Mouse (Mus musculus) testis, adult 2 months (tissue): ENCODE data around the gene Hs3st5. TPM values are rescaled to one million over a fixed set of nuclear protein-coding genes. Genes with fewer than 3 reads are reported as not detected.
A peak's percentile ranks its signal among the peaks of the same experiment; 100 is the strongest.

ENCODE experiments used
- H3K27ac ChIP-seq: fragments of 200-500 bp; 2 replicates; pipeline ENCODE4 v1.5.1; 2012; ENCODE audit warnings: low read depth, low read length; ENCODE audit not compliant: control insufficient read depth, insufficient read depth
- H3K27me3 ChIP-seq: fragments of 200-500 bp; 2 replicates; pipeline ENCODE4 v1.6.1; 2012; ENCODE audit warnings: mild to moderate bottlenecking, low read length, moderate library complexity; ENCODE audit not compliant: control insufficient read depth, insufficient read depth
- H3K36me3 ChIP-seq: fragments of 200-500 bp; 2 replicates; pipeline ENCODE4 v1.6.1; 2012; ENCODE audit warnings: mild to moderate bottlenecking, low read length; ENCODE audit not compliant: control insufficient read depth, insufficient read depth
- H3K4me1 ChIP-seq: fragments of 200-500 bp; 2 replicates; pipeline ENCODE4 v1.6.1; 2012; ENCODE audit warnings: low read length; ENCODE audit not compliant: control insufficient read depth, insufficient read depth
- H3K4me3 ChIP-seq: fragments of 200-500 bp; 2 replicates; pipeline ENCODE4 v1.5.1; 2012; ENCODE audit warnings: low read depth, mild to moderate bottlenecking, low read length, moderate library complexity, mixed read lengths; ENCODE audit not compliant: control insufficient read depth
- CTCF ChIP-seq: fragments of 200-500 bp; IDR thresholded peaks from 2 replicates; pipeline ENCODE4 v1.5.1; 2012; ENCODE audit warnings: low read depth, mild to moderate bottlenecking, inconsistent platforms, low read length, moderate library complexity; ENCODE audit not compliant: control insufficient read depth, insufficient read depth, insufficient replicate concordance
- POLR2A ChIP-seq: fragments of 200-500 bp; IDR thresholded peaks from 2 replicates; pipeline ENCODE4 v1.6.1; 2012; ENCODE audit warnings: low read depth, mild to moderate bottlenecking, inconsistent platforms, low read length, moderate library complexity; ENCODE audit not compliant: control insufficient read depth
- polyA plus RNA-seq: library from polyadenylated mRNA; depleted of rRNA; stranded (reverse); fragments of >200 nt; gene quantifications from 2 replicates; pipeline ENCODE4 v1.2.3, GENCODE M21; 2012

Gene Hs3st5
- polyA plus RNA-seq, 1 experiment, result not detected

DNA sequence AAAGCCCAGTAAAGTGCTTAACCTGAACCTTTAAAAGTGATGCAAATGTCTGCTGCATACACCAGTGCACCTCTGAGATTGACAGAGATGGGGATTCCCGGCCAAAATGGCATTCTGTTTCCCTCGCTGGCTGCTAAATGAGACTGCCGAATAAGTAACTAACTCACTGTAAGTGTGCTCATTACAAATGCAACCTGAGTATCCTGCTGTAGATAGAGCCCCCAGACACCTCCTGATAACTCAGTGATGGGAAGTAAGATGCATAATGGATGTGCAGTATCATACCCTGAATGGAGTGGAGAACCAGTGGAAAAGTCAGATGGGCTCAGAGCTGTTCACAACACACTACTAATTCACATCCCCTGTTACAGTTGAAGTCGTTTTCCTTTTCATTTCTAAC is 298.7 kb downstream of the Hs3st5 start:
- no peak overlapping the region for H3K27ac ChIP-seq
- no peaks in the 10 kb centered on the region for H3K27me3 ChIP-seq
- no peak overlapping the region for H3K4me3 ChIP-seq
- H3K36me3 ChIP-seq, result no peaks in the 10 kb centered on the region
- TF ChIP-seq CTCF (no peak), POLR2A (no peak)
- H3K4me1 ChIP-seq, result no peaks in the 10 kb centered on the region

GRCm38 (mm10) chr10:36805788-36806187 is 299.2 kb downstream of the Hs3st5 start:
- H3K4me3 ChIP-seq, result no peak overlapping the region
- H3K27me3 ChIP-seq, result no peaks in the 10 kb centered on the region
- TF ChIP-seq CTCF, result no peak
- TF ChIP-seq POLR2A, result no peak
- no peaks in the 10 kb centered on the region for H3K36me3 ChIP-seq
- no peak overlapping the region for H3K27ac ChIP-seq
- H3K4me1 ChIP-seq, result no peaks in the 10 kb centered on the region

DNA sequence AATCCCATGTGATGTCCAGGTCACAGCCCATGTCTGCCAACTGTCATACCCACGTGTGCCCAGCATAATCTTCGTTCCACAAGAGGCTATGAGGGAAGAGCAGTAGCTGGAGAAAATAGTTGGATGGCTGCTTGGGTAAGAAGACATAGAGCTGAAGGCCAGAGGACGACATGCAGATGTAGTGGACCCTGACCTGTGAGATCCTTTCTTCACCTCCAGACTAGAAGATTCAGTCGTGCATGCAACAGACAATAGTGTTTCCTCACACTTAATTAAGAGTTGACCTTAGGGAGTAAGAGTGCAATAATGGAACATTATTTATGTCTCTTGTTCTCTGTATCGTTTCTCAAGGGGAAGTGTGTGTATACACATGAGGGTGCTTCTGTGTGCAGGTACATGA is 300.4 kb downstream of the Hs3st5 start:
- no peaks in the 10 kb centered on the region for H3K4me1 ChIP-seq
- H3K27me3 ChIP-seq, result no peaks in the 10 kb centered on the region
- H3K27ac ChIP-seq, result no peak overlapping the region
- no peak overlapping the region for H3K4me3 ChIP-seq
- no peak for TF ChIP-seq CTCF
- TF ChIP-seq POLR2A, result no peak
- no peaks in the 10 kb centered on the region for H3K36me3 ChIP-seq

- no peaks in the 10 kb centered on the region for H3K36me3 ChIP-seq
- H3K4me3 ChIP-seq, result no peak overlapping the region
- H3K27me3 ChIP-seq, result no peaks in the 10 kb centered on the region
- H3K4me1 ChIP-seq, result no peaks in the 10 kb centered on the region
- no peak overlapping the region for H3K27ac ChIP-seq
- TF ChIP-seq CTCF (no peak), POLR2A (no peak)
Measured at GRCm38 (mm10) chr10:36818867-36819266, 312.3 kb downstream of the Hs3st5 start.

GRCm38 (mm10) chr10:36829079-36829478 is 322.5 kb downstream of the Hs3st5 start:
- no peak overlapping the region for H3K27ac ChIP-seq
- H3K4me3 ChIP-seq, result no peak overlapping the region
- TF ChIP-seq POLR2A, result no peak
- TF ChIP-seq CTCF, result no peak
- H3K4me1 ChIP-seq, result no peaks in the 10 kb centered on the region
- no peaks in the 10 kb centered on the region for H3K27me3 ChIP-seq
- no peaks in the 10 kb centered on the region for H3K36me3 ChIP-seq

- H3K27ac ChIP-seq, result no peak overlapping the region
- no peak for TF ChIP-seq POLR2A
- TF ChIP-seq CTCF, result no peak
- H3K4me1 ChIP-seq, result no peaks in the 10 kb centered on the region
- H3K27me3 ChIP-seq, result no peaks in the 10 kb centered on the region
- no peak overlapping the region for H3K4me3 ChIP-seq
- no peaks in the 10 kb centered on the region for H3K36me3 ChIP-seq
Measured at GRCm38 (mm10) chr10:36832204-36832603, 325.6 kb downstream of the Hs3st5 start.

DNA sequence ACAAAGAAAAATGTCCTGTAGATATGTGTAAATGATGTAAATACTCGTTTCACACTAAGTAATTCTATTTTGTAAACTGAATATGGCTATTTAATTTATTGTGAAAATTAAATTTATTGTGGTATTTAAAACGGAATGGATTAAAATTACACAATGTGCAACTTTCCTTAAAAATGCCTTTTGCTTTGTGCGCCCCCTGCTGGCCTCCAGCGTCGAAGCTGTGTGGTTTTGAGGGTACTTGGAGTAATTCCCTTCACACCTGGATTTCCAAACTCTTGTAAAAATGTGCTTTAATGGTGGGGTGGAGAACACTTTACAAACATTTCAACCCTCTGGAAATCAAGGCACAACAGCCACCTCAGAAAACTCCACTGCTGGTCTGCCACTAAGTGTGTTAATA is 327.6 kb downstream of the Hs3st5 start:
- H3K27ac ChIP-seq, result no peak overlapping the region
- TF ChIP-seq CTCF (peak; percentile 39; the same call in 1 of the 2 replicates), POLR2A (no peak)
- H3K36me3 ChIP-seq, result no peaks in the 10 kb centered on the region
- H3K4me3 ChIP-seq, result no peak overlapping the region
- H3K27me3 ChIP-seq, result no peaks in the 10 kb centered on the region
- no peaks in the 10 kb centered on the region for H3K4me1 ChIP-seq
